ENCODE assay signal across 18 mouse cellular contexts in the genomic region with DNA sequence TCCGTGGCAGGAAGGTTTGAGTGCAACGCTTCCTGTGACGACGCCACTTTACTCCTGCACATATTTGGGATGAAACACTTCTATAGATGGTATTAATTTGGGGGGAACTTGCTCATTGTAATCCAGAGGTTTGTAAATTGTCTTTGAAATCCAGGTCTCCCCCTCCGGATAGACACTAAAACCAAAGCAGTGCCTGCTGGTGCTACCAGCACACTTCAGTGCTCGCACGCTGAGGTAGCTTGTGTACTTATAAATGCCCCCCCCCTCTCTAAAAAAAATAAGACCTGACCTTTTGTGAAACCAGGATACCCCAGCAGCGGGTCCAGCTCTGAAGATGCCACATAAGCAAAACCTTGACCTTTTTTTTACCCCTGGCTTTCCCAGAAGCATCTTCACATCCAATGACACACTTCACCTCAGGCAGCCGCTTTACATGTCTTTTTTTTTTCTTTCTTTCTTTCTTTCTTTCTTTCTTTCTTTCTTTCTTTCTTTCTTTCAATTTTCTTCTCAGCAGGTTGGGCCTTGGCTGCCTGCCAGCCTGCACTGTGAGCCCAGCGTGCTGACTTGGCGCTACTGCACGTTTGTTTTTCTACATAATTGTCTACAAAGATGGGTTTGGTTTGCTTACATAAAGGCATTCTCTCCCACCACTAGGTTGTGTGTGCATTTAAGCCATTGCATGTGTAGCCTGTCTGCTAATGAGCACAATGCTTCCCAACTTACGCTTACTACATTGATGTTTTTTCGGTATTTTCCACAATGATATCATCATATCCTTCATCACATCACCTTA.
A peak's percentile ranks its signal among the peaks of the same experiment; 100 is the strongest.
DNase-seq lines count a peak whose midpoint lies in the region; ATAC-seq and TF ChIP-seq lines count a peak whose summit lies in the region.
"Had no signal": no experiment of that assay in that cellular context is flagged by ENCODE, and none has a peak within 500 bp of the region (broad histone marks: within the 10 kb centered on the region; RNA-seq: fewer than 3 reads in every experiment).

No protein-coding gene starts in this region.

- no peak for TF ChIP-seq CTCF in lung, embryonic 14.5 days (IDR thresholded peaks at IDR 0.05; ENCODE audit: low read depth)
- no peak for TF ChIP-seq CTCF in lung, adult 2 months (IDR thresholded peaks at IDR 0.05; ENCODE audit: insufficient read depth, low read length)

- H3K9ac ChIP-seq in embryonic facial prominence, embryonic 14.5 days (ENCODE audit: low read depth, low read length), result no peak overlapping the region
- H3K9ac ChIP-seq in lung, embryonic 14.5 days, result no peak overlapping the region
- no peak overlapping the region for H3K9ac ChIP-seq in forebrain, embryonic 14.5 days (ENCODE audit: low read length)
- H3K9ac ChIP-seq in midbrain, embryonic 15.5 days, result no peak overlapping the region
- H3K9ac ChIP-seq: heart, embryonic 12.5 days; limb, embryonic 12.5 days; liver, embryonic 14.5 days had no signal

- TF ChIP-seq POLR2A in lung, adult 2 months (IDR thresholded peaks at IDR 0.05; ENCODE audit: borderline replicate concordance, extremely low read depth, low read depth, low read length), result no peak

- H3K4me3 ChIP-seq in embryonic facial prominence, embryonic 14.5 days (ENCODE audit: low read depth, low read length), result no peak overlapping the region
- H3K4me3 ChIP-seq in embryonic facial prominence, embryonic 10.5 days, result no peak overlapping the region
- H3K4me3 ChIP-seq in lung, embryonic 14.5 days (ENCODE audit: low read depth, low read length), result no peak overlapping the region
- no peak overlapping the region for H3K4me3 ChIP-seq in lung, adult 2 months (replicated peaks; ENCODE audit: extremely low read depth, low read depth, low read length)
- no peak overlapping the region for H3K4me3 ChIP-seq in forebrain, embryonic 14.5 days (ENCODE audit: low read depth, low read length)
- H3K4me3 ChIP-seq in midbrain, embryonic 15.5 days, result no peak overlapping the region
- H3K4me3 ChIP-seq: heart, embryonic 12.5 days; left cerebral cortex, adult 2 months; limb, embryonic 12.5 days had no signal

- WGBS in embryonic facial prominence, embryonic 14.5 days, result 64% methylated on average over 14 of the region's 14 CpGs
- WGBS in embryonic facial prominence, embryonic 10.5 days, result 79% methylated on average over 14 of the region's 14 CpGs
- 57% methylated on average over 14 of the region's 14 CpGs for WGBS in lung, embryonic 14.5 days
- 55% methylated on average over 14 of the region's 14 CpGs for WGBS in lung, adult 2 months
- 40% methylated on average over 14 of the region's 14 CpGs for WGBS in forebrain, embryonic 14.5 days
- 60% methylated on average over 14 of the region's 14 CpGs for WGBS in midbrain, embryonic 15.5 days

- no peaks in the 10 kb centered on the region for H3K36me3 ChIP-seq in embryonic facial prominence, embryonic 14.5 days (ENCODE audit: control insufficient read depth, insufficient read depth, low read length)
- H3K36me3 ChIP-seq in embryonic facial prominence, embryonic 10.5 days (replicated peaks), result no peaks in the 10 kb centered on the region
- H3K36me3 ChIP-seq in lung, embryonic 14.5 days (ENCODE audit: insufficient read depth), result no peaks in the 10 kb centered on the region
- H3K36me3 ChIP-seq in forebrain, embryonic 14.5 days (ENCODE audit: control insufficient read depth, insufficient read depth, low read length), result no peaks in the 10 kb centered on the region
- H3K36me3 ChIP-seq in midbrain, embryonic 15.5 days (replicated peaks), result no peaks in the 10 kb centered on the region
- H3K36me3 ChIP-seq: G1E; heart, embryonic 12.5 days; limb, embryonic 12.5 days had no signal

- no peak overlapping the region for H3K4me2 ChIP-seq in embryonic facial prominence, embryonic 14.5 days (ENCODE audit: low read depth, low read length)
- no peak overlapping the region for H3K4me2 ChIP-seq in lung, embryonic 14.5 days
- peak overlapping the region; percentile 13; the same call in 1 of the 2 replicates for H3K4me2 ChIP-seq in forebrain, embryonic 14.5 days (ENCODE audit: low read length)
- 0 out of 2 replicates have a peak overlapping the region, but pooled peaks have one; percentile 5 for H3K4me2 ChIP-seq in midbrain, embryonic 15.5 days
- H3K4me2 ChIP-seq: heart, embryonic 12.5 days; limb, embryonic 12.5 days had no signal

- no peak for ATAC-seq in embryonic facial prominence, embryonic 14.5 days (ENCODE audit: low read depth)
- ATAC-seq in lung, embryonic 14.5 days (ENCODE audit: insufficient read depth), result no peak
- ATAC-seq in forebrain, embryonic 14.5 days, result peak; percentile 62; the same call in 1 of the 2 replicates
- ATAC-seq in midbrain, embryonic 15.5 days (replicated peaks), result 0 out of 2 replicates have a peak, but pooled peaks have one; percentile 30

- no peaks in the 10 kb centered on the region for H3K9me3 ChIP-seq in embryonic facial prominence, embryonic 14.5 days (ENCODE audit: control insufficient read depth, low read length)
- no peaks in the 10 kb centered on the region for H3K9me3 ChIP-seq in embryonic facial prominence, embryonic 10.5 days
- H3K9me3 ChIP-seq in lung, embryonic 14.5 days (ENCODE audit: low read depth, low read length), result no peaks in the 10 kb centered on the region
- no peaks in the 10 kb centered on the region for H3K9me3 ChIP-seq in forebrain, embryonic 14.5 days (replicated peaks; ENCODE audit: control insufficient read depth, low read length)
- no peaks in the 10 kb centered on the region for H3K9me3 ChIP-seq in midbrain, embryonic 15.5 days
- H3K9me3 ChIP-seq: heart, embryonic 12.5 days; limb, embryonic 12.5 days had no signal

- no peaks in the 10 kb centered on the region for H3K27me3 ChIP-seq in embryonic facial prominence, embryonic 14.5 days (replicated peaks; ENCODE audit: control insufficient read depth, insufficient read depth, low read length)
- H3K27me3 ChIP-seq in embryonic facial prominence, embryonic 10.5 days (replicated peaks; ENCODE audit: low read depth, poor library complexity, severe bottlenecking), result no peaks in the 10 kb centered on the region
- H3K27me3 ChIP-seq in lung, embryonic 14.5 days (ENCODE audit: insufficient read depth, low read length), result no peaks in the 10 kb centered on the region
- no peaks in the 10 kb centered on the region for H3K27me3 ChIP-seq in forebrain, embryonic 14.5 days (replicated peaks; ENCODE audit: control insufficient read depth, insufficient read depth, low read length)
- H3K27me3 ChIP-seq in midbrain, embryonic 15.5 days (replicated peaks), result no peaks in the 10 kb centered on the region
- H3K27me3 ChIP-seq: heart, embryonic 12.5 days; limb, embryonic 12.5 days had no signal

- DNase-seq in embryonic facial prominence, embryonic 14.5 days (ENCODE audit: low spot score), result peak; percentile 66
- no peak for DNase-seq in embryonic facial prominence, embryonic 10.5 days (ENCODE audit: low spot score)
- peak; percentile 44 for DNase-seq in lung, embryonic 14.5 days
- no peak for DNase-seq in lung, adult 2 months
- peak; percentile 69 for DNase-seq in forebrain, embryonic 14.5 days (ENCODE audit: low spot score)
- DNase-seq in gastrocnemius, postnatal 25 days, result no peak
- DNase-seq in ovary, postnatal 10 days (ENCODE audit: low spot score), result no peak
- DNase-seq: adrenal gland, postnatal 14 days; kidney, adult 2 months; lung, postnatal 14 days; thymus, postnatal 14 days had no signal

- H3K27ac ChIP-seq in embryonic facial prominence, embryonic 14.5 days (replicated peaks; ENCODE audit: low read depth, low read length), result no peak overlapping the region
- no peak overlapping the region for H3K27ac ChIP-seq in embryonic facial prominence, embryonic 10.5 days (replicated peaks)
- no peak overlapping the region for H3K27ac ChIP-seq in lung, embryonic 14.5 days (ENCODE audit: low read depth)
- no peak overlapping the region for H3K27ac ChIP-seq in forebrain, embryonic 14.5 days (ENCODE audit: low read depth, low read length)
- no peak overlapping the region for H3K27ac ChIP-seq in midbrain, embryonic 15.5 days
- H3K27ac ChIP-seq: left cerebral cortex, adult 2 months; limb, embryonic 12.5 days; liver, embryonic 14.5 days; stomach, postnatal 0 days had no signal

- no peaks in the 10 kb centered on the region for H3K4me1 ChIP-seq in embryonic facial prominence, embryonic 14.5 days (ENCODE audit: control insufficient read depth, insufficient read depth, low read length)
- H3K4me1 ChIP-seq in embryonic facial prominence, embryonic 10.5 days, result no peaks in the 10 kb centered on the region
- H3K4me1 ChIP-seq in lung, embryonic 14.5 days (ENCODE audit: insufficient read depth), result no peaks in the 10 kb centered on the region
- no peaks in the 10 kb centered on the region for H3K4me1 ChIP-seq in lung, adult 2 months (ENCODE audit: control insufficient read depth, insufficient read depth, low read length)
- H3K4me1 ChIP-seq in forebrain, embryonic 14.5 days (ENCODE audit: control insufficient read depth, insufficient read depth, low read length), result peaks cover 4% of the 10 kb centered on the region
- no peaks in the 10 kb centered on the region for H3K4me1 ChIP-seq in midbrain, embryonic 15.5 days
- H3K4me1 ChIP-seq: heart, embryonic 12.5 days; limb, embryonic 12.5 days had no signal

Comparison
In these comparisons a context has a peak if more than half of its experiments do, and no peak if none do; other contexts are left out.
1. DNase-seq: peak in embryonic facial prominence, embryonic 14.5 days (single experiment), lung, embryonic 14.5 days (single experiment) and forebrain, embryonic 14.5 days (single experiment); none in embryonic facial prominence, embryonic 10.5 days (single experiment), lung, adult 2 months (single experiment), gastrocnemius, postnatal 25 days (single experiment) and ovary, postnatal 10 days (single experiment).
2. ATAC-seq: peak in forebrain, embryonic 14.5 days (single experiment) and midbrain, embryonic 15.5 days (single experiment); none in embryonic facial prominence, embryonic 14.5 days (single experiment) and lung, embryonic 14.5 days (single experiment).
3. H3K4me2 ChIP-seq: peak in forebrain, embryonic 14.5 days (single experiment) and midbrain, embryonic 15.5 days (single experiment); none in embryonic facial prominence, embryonic 14.5 days (single experiment) and lung, embryonic 14.5 days (single experiment).